Mouse (Mus musculus) bone marrow macrophage, adult 2 months (primary cell): ENCODE measurements around the gene Vcam1.

Source experiments
- CTCF ChIP-seq: IDR thresholded peaks from 2 replicates; pipeline ENCODE4 v1.5.1; 2012; ENCODE audit warnings: low read depth, mild to moderate bottlenecking, low read length, moderate library complexity
- POLR2A ChIP-seq: IDR thresholded peaks from 2 replicates; pipeline ENCODE4 v1.6.1; 2012; ENCODE audit warnings: mild to moderate bottlenecking, low read depth, low read length, borderline replicate concordance

DNA sequence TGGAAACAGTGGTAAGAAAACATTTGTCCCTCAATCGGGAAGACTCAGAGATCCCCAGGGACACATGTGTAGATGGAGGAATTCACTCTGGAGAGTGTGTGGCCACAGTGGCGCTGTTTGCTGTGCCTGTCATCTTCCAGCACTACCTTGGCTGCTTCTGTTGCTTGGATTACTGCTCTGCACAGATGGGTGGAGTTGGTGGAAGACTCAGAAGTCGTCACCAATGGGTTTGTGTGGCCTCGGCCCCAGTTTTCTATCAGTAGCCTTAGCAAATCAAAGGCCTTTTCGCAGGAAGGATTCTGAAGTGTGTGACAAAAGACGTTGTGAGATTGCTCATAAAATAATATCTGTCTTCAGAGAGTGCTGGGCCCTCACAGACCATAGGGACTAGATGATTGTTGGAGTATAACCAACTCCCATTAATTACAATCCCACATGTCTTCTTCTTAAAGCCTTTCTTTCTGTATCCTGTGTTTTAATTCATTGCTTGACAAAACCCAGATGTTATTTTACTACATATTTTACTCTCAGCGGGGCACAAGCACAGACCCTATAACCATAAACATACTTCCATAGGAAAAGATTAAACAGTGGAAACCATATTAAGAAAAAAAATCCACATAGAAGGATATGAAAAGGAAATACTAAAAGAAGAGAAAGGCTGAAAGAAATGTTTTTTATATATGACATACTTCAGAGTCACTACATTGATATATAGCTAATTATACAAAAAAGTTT lies 48.4 kb downstream of the Vcam1 start:
- no peak for TF ChIP-seq CTCF
- no peak for TF ChIP-seq POLR2A
